Mouse (Mus musculus) limb, embryonic 12.5 days (tissue): ENCODE measurements at regions not wholly inside any gene's neighbourhood (a gene's known extent, or its start where the extent isn't known, plus 50 kb on each side); places are given as distances from the start of the nearest gene placed in this dataset.
A peak's percentile ranks its signal among the peaks of the same experiment; 100 is the strongest.

Source experiments
- ATAC-seq: fragments of 200-750 bp; cut with Nextera tagmentation; 2 replicates; pipeline ENCODE4 v1.8.0; 2017; ENCODE audit warnings: low read depth, moderate TSS enrichment; ENCODE audit not compliant: insufficient number of reproducible peaks, insufficient read depth, low FRiP score, low TSS enrichment
- H3K27ac ChIP-seq: fragments of 300-500 bp; sonication (generic); 2 replicates; pipeline ENCODE4 v1.5.1; 2016; ENCODE audit warnings: mild to moderate bottlenecking, moderate library complexity
- H3K27me3 ChIP-seq: fragments of 300-500 bp; sonication (generic); 2 replicates; pipeline ENCODE4 v1.6.1; 2016; ENCODE audit warnings: mild to moderate bottlenecking, moderate library complexity
- H3K36me3 ChIP-seq: fragments of 300-500 bp; sonication (generic); 2 replicates; pipeline ENCODE4 v1.6.1; 2016; ENCODE audit warnings: mild to moderate bottlenecking, moderate library complexity
- H3K4me1 ChIP-seq: fragments of 300-500 bp; sonication (generic); replicated peaks from 2 replicates; pipeline ENCODE4 v1.6.1; 2016
- H3K4me2 ChIP-seq: fragments of 300-500 bp; sonication (generic); 2 replicates; pipeline ENCODE4 v1.6.1; 2016; ENCODE audit warnings: mild to moderate bottlenecking, moderate library complexity
- H3K4me3 ChIP-seq: fragments of 300-500 bp; sonication (generic); replicated peaks from 2 replicates; pipeline ENCODE4 v1.5.1; 2016; ENCODE audit warnings: mild to moderate bottlenecking
- H3K9ac ChIP-seq: fragments of 300-500 bp; sonication (generic); replicated peaks from 2 replicates; pipeline ENCODE4 v1.6.1; 2016; ENCODE audit warnings: mild to moderate bottlenecking, moderate library complexity
- H3K9me3 ChIP-seq: fragments of 300-500 bp; sonication (generic); 2 replicates; pipeline ENCODE4 v1.6.1; 2016; ENCODE audit warnings: mild to moderate bottlenecking, moderate library complexity
- WGBS: fragments of 180-500 bp; shearing (Covaris S2); methylation state at CpG from one replicate; pipeline ENCODE4 v1.1.7; 2016; 5-methylcytosine and 5-hydroxymethylcytosine counted together

GRCm38 (mm10) chr10:38906121-38906520 is 59.2 kb upstream of the Lama4 start:
- H3K27ac ChIP-seq: no peak overlapping the region
- H3K27me3 ChIP-seq: no peaks in the 10 kb centered on the region
- no peaks in the 10 kb centered on the region for H3K36me3 ChIP-seq
- no peaks in the 10 kb centered on the region for H3K9me3 ChIP-seq
- ATAC-seq: no peak
- no peak overlapping the region for H3K4me3 ChIP-seq
- H3K4me2 ChIP-seq: no peak overlapping the region
- 75% methylated on average over 3 of the region's 3 CpGs for WGBS
- no peak overlapping the region for H3K9ac ChIP-seq
- H3K4me1 ChIP-seq: peaks cover 15% of the 10 kb centered on the region

GRCm38 (mm10) chr10:38907835-38908234 is 57.5 kb upstream of the Lama4 start:
- H3K9ac ChIP-seq: no peak overlapping the region
- H3K27me3 ChIP-seq: no peaks in the 10 kb centered on the region
- no peak overlapping the region for H3K4me2 ChIP-seq
- no peaks in the 10 kb centered on the region for H3K9me3 ChIP-seq
- peaks cover 15% of the 10 kb centered on the region for H3K4me1 ChIP-seq
- ATAC-seq: no peak; the same call in 1 of the 2 replicates
- peak overlapping the region; percentile 75 for H3K27ac ChIP-seq
- 76% methylated on average over 2 of the region's 2 CpGs for WGBS
- no peaks in the 10 kb centered on the region for H3K36me3 ChIP-seq
- H3K4me3 ChIP-seq: no peak overlapping the region

GRCm38 (mm10) chr10:38908277-38908676 is 57.0 kb upstream of the Lama4 start:
- no peak overlapping the region for H3K4me2 ChIP-seq
- H3K9ac ChIP-seq: no peak overlapping the region
- no peak overlapping the region for H3K4me3 ChIP-seq
- H3K36me3 ChIP-seq: no peaks in the 10 kb centered on the region
- ATAC-seq: peak; percentile 85
- peak overlapping the region; percentile 75 for H3K27ac ChIP-seq
- 36% methylated on average over 9 of the region's 9 CpGs for WGBS
- H3K4me1 ChIP-seq: peaks cover 15% of the 10 kb centered on the region
- no peaks in the 10 kb centered on the region for H3K27me3 ChIP-seq
- no peaks in the 10 kb centered on the region for H3K9me3 ChIP-seq

GRCm38 (mm10) chr10:38909152-38909732 is 56.1 kb upstream of the Lama4 start:
- Histone ChIP-seq H3K27me3 (no peaks in the 10 kb centered on the region), H3K4me2 (no peak overlapping the region), H3K4me1 (peaks cover 15% of the 10 kb centered on the region), H3K4me3 (no peak overlapping the region), H3K27ac (no peak overlapping the region), H3K9me3 (no peaks in the 10 kb centered on the region), H3K36me3 (no peaks in the 10 kb centered on the region), H3K9ac (no peak overlapping the region)
- 54% methylated on average over 1 of the region's 1 CpGs for whole genome bisulfite sequencing
- no peak for ATAC-seq

- Histone ChIP-seq H3K27ac (peak overlapping the region; percentile 37; the same call in 1 of the 2 replicates), H3K27me3 (no peaks in the 10 kb centered on the region), H3K4me2 (no peak overlapping the region)
Observed at GRCm38 (mm10) chr10:38909843-38910242, 55.5 kb upstream of the Lama4 start.

GRCm38 (mm10) chr10:38913013-38913412 is 52.3 kb upstream of the Lama4 start:
- no peak overlapping the region for H3K9ac ChIP-seq
- WGBS: 72% methylated on average over 2 of the region's 2 CpGs
- no peaks in the 10 kb centered on the region for H3K36me3 ChIP-seq
- H3K27ac ChIP-seq: no peak overlapping the region
- H3K9me3 ChIP-seq: no peaks in the 10 kb centered on the region
- no peak for ATAC-seq
- no peaks in the 10 kb centered on the region for H3K27me3 ChIP-seq
- H3K4me3 ChIP-seq: no peak overlapping the region
- peaks cover 9% of the 10 kb centered on the region for H3K4me1 ChIP-seq
- H3K4me2 ChIP-seq: no peak overlapping the region

More at GRCm38 (mm10) chr10:38909843-38910242, 55.5 kb upstream of the Lama4 start:
- WGBS: 64% methylated on average over 2 of the region's 2 CpGs
- ATAC-seq: no peak
- Histone ChIP-seq H3K4me1 (peaks cover 15% of the 10 kb centered on the region), H3K9ac (no peak overlapping the region), H3K9me3 (no peaks in the 10 kb centered on the region), H3K36me3 (no peaks in the 10 kb centered on the region), H3K4me3 (no peak overlapping the region)
